Mouse (Mus musculus): ENCODE results near the gene Arhgap15. TPM values are rescaled to one million over a fixed set of nuclear protein-coding genes. Genes with fewer than 3 reads are reported as not detected.
"Not testable (repeated sequence)": the region's sequence is repeated elsewhere in the genome, so short reads cannot be mapped to it uniquely, and the experiment has no call there.

Gene Arhgap15
- polyA plus RNA-seq, 1 experiment from 2014 or later = 0.20 TPM

DNA sequence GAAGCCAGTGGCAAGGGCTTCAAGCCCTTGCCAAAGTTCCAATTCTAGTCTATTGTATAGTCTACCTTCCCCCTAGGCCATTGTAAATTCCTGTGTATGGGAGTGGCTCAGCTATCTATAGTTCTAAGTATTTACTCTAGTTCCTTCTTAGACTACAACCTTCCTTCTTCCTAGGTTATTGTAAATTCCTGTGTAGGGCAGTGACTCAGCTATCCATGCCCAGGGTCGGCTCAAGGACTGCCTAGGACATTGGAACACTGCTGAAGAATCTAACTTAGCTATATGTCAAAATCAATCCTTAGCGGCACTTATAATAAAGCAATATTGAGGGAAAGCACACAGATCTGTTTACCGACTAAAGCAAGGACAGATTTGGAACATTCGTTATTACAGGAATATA is 13.6 kb upstream of the Arhgap15 start:
- not testable (repeated sequence) for H3K9ac ChIP-seq (ENCODE audit: low read length); ATAC-seq (replicated peaks; ENCODE audit: low FRiP score); DNase-seq (ENCODE audit: low spot score); H3K4me1 ChIP-seq (replicated peaks; ENCODE audit: control insufficient read depth, insufficient read depth, low read length); H3K27me3 ChIP-seq (ENCODE audit: control insufficient read depth, insufficient read depth, low read length); H3K27ac ChIP-seq (ENCODE audit: low read depth, low read length); H3K36me3 ChIP-seq (ENCODE audit: control insufficient read depth, insufficient read depth, low read length); H3K9me3 ChIP-seq (ENCODE audit: control insufficient read depth, low read length); H3K4me2 ChIP-seq (ENCODE audit: low read depth, low read length, severe bottlenecking); H3K4me3 ChIP-seq (ENCODE audit: low read depth, low read length)
- 94% methylated on average over 4 of the region's 4 CpGs for WGBS

DNA sequence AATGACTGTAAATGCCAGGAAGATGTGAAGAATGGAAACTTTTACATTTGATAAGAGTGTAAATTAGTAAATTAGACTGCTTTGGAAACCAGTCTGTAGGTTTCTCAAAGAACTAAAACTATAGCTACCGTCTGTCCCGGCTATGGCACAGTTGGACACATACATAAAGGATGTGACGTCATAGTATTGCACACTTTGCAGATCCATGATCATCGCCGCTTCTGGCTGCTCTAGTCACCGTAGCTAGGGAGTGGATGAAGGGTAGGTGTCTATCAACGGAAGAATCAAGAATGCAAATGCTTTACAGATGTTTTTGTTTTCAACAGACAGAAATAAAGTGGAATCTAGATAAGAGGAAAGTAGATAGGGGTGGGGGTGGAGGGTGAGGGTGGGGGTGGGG is 11.1 kb upstream of the Arhgap15 start:
- no peak for DNase-seq (ENCODE audit: low spot score)
- ATAC-seq (replicated peaks; ENCODE audit: low FRiP score) = no peak
- Histone ChIP-seq H3K4me3 (ENCODE audit: low read depth, low read length) (no peak overlapping the region), H3K9me3 (ENCODE audit: control insufficient read depth, low read length) (no peaks in the 10 kb centered on the region), H3K27me3 (ENCODE audit: control insufficient read depth, insufficient read depth, low read length) (no peaks in the 10 kb centered on the region), H3K27ac (ENCODE audit: low read depth, low read length) (no peak overlapping the region), H3K4me1 (replicated peaks; ENCODE audit: control insufficient read depth, insufficient read depth, low read length) (no peaks in the 10 kb centered on the region), H3K36me3 (ENCODE audit: control insufficient read depth, insufficient read depth, low read length) (no peaks in the 10 kb centered on the region), H3K9ac (ENCODE audit: low read length) (no peak overlapping the region), H3K4me2 (ENCODE audit: low read depth, low read length, severe bottlenecking) (no peak overlapping the region)
- WGBS = 89% methylated on average over 7 of the region's 7 CpGs

DNA sequence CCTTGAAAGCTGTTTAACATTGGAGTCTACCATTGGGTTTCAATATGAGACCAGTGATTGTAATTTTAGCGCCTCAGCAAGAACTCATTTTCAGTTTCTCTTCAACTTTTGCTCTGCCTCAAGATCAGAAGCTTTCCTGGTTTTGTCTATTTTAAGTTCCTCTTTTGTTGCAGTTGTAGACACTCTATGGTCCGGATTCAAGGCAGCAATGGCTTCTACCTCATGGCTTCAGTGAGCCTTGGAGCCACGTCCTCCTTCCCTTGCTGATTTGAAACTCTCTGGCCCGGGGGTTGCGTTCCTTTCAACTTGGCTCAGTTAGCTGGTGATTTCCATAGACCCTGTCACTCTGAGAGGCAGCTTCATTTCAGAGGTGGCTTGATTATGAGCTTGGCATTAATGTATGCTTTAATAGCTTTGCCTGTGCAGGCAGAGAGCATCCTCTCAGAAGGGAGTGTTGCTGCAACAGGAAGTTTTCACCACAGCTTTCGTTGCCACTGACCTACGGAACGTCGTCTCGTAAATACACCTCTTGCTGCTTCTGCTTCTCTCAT is 10.0 kb upstream of the Arhgap15 start:
- ATAC-seq (replicated peaks; ENCODE audit: low FRiP score) (no peak), DNase-seq (ENCODE audit: low spot score) (no peak)
- no peak overlapping the region for H3K4me3 ChIP-seq (ENCODE audit: low read depth, low read length)
- H3K27me3 ChIP-seq (ENCODE audit: control insufficient read depth, insufficient read depth, low read length) = no peaks in the 10 kb centered on the region
- no peaks in the 10 kb centered on the region for H3K36me3 ChIP-seq (ENCODE audit: control insufficient read depth, insufficient read depth, low read length)
- H3K4me1 ChIP-seq (replicated peaks; ENCODE audit: control insufficient read depth, insufficient read depth, low read length) = no peaks in the 10 kb centered on the region
- H3K9me3 ChIP-seq (ENCODE audit: control insufficient read depth, low read length) = no peaks in the 10 kb centered on the region
- 94% methylated on average over 10 of the region's 10 CpGs for WGBS
- H3K9ac ChIP-seq (ENCODE audit: low read length) = no peak overlapping the region
- H3K4me2 ChIP-seq (ENCODE audit: low read depth, low read length, severe bottlenecking) = no peak overlapping the region
- H3K27ac ChIP-seq (ENCODE audit: low read depth, low read length) = no peak overlapping the region

DNA sequence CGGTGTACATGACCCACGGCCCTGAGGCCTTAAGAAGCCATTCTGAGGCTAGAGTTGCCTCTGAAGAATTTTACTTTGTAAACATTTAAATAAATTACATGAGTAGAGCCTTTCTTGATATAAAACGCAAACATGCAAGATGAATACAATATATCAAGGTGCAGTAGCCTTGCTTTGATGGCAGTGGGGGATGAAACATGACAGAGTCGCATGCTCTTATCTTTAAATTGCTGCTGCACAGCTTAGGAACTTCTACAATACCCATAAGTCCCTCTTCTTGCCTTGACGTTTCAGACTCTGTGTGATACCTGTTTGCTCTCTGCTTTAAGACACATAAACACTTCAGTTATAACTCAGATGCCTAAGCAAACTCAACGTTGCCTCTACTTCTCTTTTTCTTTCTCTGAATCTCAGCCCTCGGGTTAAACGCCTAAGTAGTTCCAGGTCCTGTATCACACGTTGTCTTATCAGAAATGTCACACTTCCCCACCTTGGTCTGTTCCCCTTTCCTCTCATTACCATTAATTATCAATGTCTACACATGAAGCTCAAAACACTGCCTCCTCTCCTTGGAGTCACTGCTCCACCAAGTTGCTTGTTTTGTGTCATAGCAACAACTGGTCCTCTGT is 9.3 kb upstream of the Arhgap15 start:
- no peak for DNase-seq (ENCODE audit: low spot score)
- Histone ChIP-seq H3K4me1 (replicated peaks; ENCODE audit: control insufficient read depth, insufficient read depth, low read length) (no peaks in the 10 kb centered on the region), H3K27me3 (ENCODE audit: control insufficient read depth, insufficient read depth, low read length) (no peaks in the 10 kb centered on the region), H3K4me3 (ENCODE audit: low read depth, low read length) (no peak overlapping the region), H3K27ac (ENCODE audit: low read depth, low read length) (no peak overlapping the region), H3K36me3 (ENCODE audit: control insufficient read depth, insufficient read depth, low read length) (no peaks in the 10 kb centered on the region), H3K9me3 (ENCODE audit: control insufficient read depth, low read length) (no peaks in the 10 kb centered on the region), H3K9ac (ENCODE audit: low read length) (no peak overlapping the region), H3K4me2 (ENCODE audit: low read depth, low read length, severe bottlenecking) (no peak overlapping the region)
- WGBS = 89% methylated on average over 9 of the region's 9 CpGs
- ATAC-seq (replicated peaks; ENCODE audit: low FRiP score) = no peak

DNA sequence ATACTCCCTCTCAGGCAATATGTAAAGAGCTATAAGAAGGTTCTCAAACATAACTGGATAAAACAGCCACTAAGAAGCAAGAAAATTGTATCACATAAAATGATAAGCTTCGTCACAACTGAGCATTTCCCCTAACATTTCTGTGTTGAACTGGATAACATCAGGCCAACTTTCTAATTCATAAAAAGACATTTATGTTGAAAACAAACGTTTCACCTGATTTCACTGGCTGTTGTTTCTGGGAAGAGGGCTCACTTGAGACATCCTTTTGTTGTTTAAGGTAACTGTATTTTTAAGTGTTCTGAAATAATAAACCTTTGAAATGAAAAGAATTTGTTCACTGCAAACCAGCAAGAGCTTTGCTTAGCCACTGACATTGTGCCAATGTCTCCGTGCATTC is 697 bp downstream of the Arhgap15 start:
- Histone ChIP-seq H3K27ac (ENCODE audit: low read depth, low read length) (no peak overlapping the region), H3K27me3 (ENCODE audit: control insufficient read depth, insufficient read depth, low read length) (no peaks in the 10 kb centered on the region), H3K9ac (ENCODE audit: low read length) (no peak overlapping the region), H3K4me3 (ENCODE audit: low read depth, low read length) (no peak overlapping the region), H3K36me3 (ENCODE audit: control insufficient read depth, insufficient read depth, low read length) (no peaks in the 10 kb centered on the region), H3K4me1 (replicated peaks; ENCODE audit: control insufficient read depth, insufficient read depth, low read length) (no peaks in the 10 kb centered on the region), H3K4me2 (ENCODE audit: low read depth, low read length, severe bottlenecking) (no peak overlapping the region), H3K9me3 (ENCODE audit: control insufficient read depth, low read length) (no peaks in the 10 kb centered on the region)
- no peak for DNase-seq (ENCODE audit: low spot score)
- no peak for ATAC-seq (replicated peaks; ENCODE audit: low FRiP score)
- WGBS = 85% methylated on average over 3 of the region's 3 CpGs

DNA sequence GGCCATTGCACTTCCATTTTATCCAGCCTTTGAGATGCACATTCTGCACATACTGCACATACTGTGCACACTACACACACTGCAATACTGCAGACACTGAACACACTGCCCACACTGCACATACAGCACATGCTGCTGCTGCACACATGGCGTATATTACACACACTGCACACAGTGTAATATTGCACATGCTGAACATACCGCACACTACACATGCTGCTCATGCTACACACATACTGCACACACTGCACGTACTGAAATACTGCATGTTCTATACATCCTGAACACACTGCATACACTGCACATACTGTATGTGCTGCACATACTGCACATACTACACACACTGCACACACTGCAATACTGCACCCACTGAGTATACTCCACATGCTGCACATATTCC is 7.3 kb downstream of the Arhgap15 start:
- no peak for DNase-seq (ENCODE audit: low spot score)
- no peak overlapping the region for H3K9ac ChIP-seq (ENCODE audit: low read length)
- H3K4me1 ChIP-seq (replicated peaks; ENCODE audit: control insufficient read depth, insufficient read depth, low read length) = no peaks in the 10 kb centered on the region
- no peak for ATAC-seq (replicated peaks; ENCODE audit: low FRiP score)
- H3K9me3 ChIP-seq (ENCODE audit: control insufficient read depth, low read length) = no peaks in the 10 kb centered on the region
- 95% methylated on average over 3 of the region's 3 CpGs for WGBS
- H3K4me3 ChIP-seq (ENCODE audit: low read depth, low read length) = no peak overlapping the region
- H3K27me3 ChIP-seq (ENCODE audit: control insufficient read depth, insufficient read depth, low read length) = no peaks in the 10 kb centered on the region
- no peaks in the 10 kb centered on the region for H3K36me3 ChIP-seq (ENCODE audit: control insufficient read depth, insufficient read depth, low read length)
- no peak overlapping the region for H3K27ac ChIP-seq (ENCODE audit: low read depth, low read length)
- H3K4me2 ChIP-seq (ENCODE audit: low read depth, low read length, severe bottlenecking) = no peak overlapping the region

DNA sequence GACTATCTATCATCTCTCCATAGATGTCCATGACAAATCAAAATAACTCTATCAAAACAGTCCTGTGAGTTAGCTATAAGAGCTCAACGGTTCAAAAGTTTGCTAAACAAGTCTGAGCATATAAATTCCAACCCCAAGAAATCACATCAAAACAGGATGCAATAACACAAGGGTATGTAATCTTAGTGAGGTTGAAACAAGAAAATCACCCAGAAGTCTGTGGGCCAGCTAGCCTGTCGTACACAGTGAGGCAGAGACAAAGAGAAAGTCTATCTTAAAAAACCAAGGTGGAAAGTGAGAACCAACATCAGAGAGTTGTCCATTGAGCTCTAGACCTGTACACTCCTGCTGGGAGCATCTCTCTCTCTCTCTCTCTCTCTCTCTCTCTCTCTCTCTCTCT is 8.0 kb downstream of the Arhgap15 start:
- Histone ChIP-seq H3K9ac (ENCODE audit: low read length) (no peak overlapping the region), H3K4me2 (ENCODE audit: low read depth, low read length, severe bottlenecking) (no peak overlapping the region), H3K36me3 (ENCODE audit: control insufficient read depth, insufficient read depth, low read length) (no peaks in the 10 kb centered on the region), H3K27ac (ENCODE audit: low read depth, low read length) (no peak overlapping the region), H3K9me3 (ENCODE audit: control insufficient read depth, low read length) (no peaks in the 10 kb centered on the region), H3K27me3 (ENCODE audit: control insufficient read depth, insufficient read depth, low read length) (no peaks in the 10 kb centered on the region), H3K4me1 (replicated peaks; ENCODE audit: control insufficient read depth, insufficient read depth, low read length) (no peaks in the 10 kb centered on the region), H3K4me3 (ENCODE audit: low read depth, low read length) (no peak overlapping the region)
- no peak for ATAC-seq (replicated peaks; ENCODE audit: low FRiP score)
- no peak for DNase-seq (ENCODE audit: low spot score)
- WGBS = 75% methylated on average over 2 of the region's 2 CpGs

DNA sequence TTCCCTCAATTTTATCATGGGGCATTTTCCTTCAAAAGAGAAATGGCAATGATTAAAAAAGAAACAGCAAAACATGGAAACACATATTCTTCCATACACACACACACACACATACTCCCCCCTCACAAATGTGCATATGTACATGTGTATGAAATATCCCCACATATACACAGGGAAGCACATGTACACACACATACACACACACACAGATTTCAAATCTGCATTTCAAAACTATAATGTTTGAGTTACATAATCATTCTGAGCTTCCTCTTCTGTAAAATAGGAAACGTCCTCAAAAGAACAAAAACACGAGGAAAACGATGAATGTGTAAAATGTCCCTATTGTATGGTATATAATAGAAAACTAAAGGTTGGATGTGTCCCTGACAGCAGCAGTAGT is 13.1 kb downstream of the Arhgap15 start:
- H3K36me3 ChIP-seq (ENCODE audit: control insufficient read depth, insufficient read depth, low read length) = no peaks in the 10 kb centered on the region
- H3K4me2 ChIP-seq (ENCODE audit: low read depth, low read length, severe bottlenecking) = no peak overlapping the region
- H3K27ac ChIP-seq (ENCODE audit: low read depth, low read length) = no peak overlapping the region
- no peaks in the 10 kb centered on the region for H3K4me1 ChIP-seq (replicated peaks; ENCODE audit: control insufficient read depth, insufficient read depth, low read length)
- no peak overlapping the region for H3K4me3 ChIP-seq (ENCODE audit: low read depth, low read length)
- WGBS = 85% methylated on average over 3 of the region's 3 CpGs
- H3K9ac ChIP-seq (ENCODE audit: low read length) = no peak overlapping the region
- H3K27me3 ChIP-seq (ENCODE audit: control insufficient read depth, insufficient read depth, low read length) = no peaks in the 10 kb centered on the region
- no peaks in the 10 kb centered on the region for H3K9me3 ChIP-seq (ENCODE audit: control insufficient read depth, low read length)
- DNase-seq (ENCODE audit: low spot score) = no peak
- ATAC-seq (replicated peaks; ENCODE audit: low FRiP score) = no peak

DNA sequence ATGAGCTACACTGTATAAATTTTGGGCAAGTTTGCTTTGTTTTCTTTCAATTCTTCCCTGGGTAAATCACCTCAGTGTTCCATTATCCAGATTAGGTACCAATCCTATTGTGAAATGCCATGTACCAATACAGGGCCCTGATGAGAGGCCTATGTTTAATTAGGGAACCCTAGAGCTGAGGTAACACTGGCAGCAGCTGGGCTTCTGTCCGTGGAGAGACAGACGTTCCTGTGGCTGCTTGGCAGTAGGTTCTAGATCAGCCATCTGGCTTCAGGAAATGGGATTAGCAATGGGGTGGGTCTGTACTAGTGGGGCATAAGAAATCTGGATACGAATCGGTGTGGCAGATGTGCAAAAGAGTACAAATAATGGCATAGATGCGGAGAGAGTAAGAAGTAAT is 14.7 kb downstream of the Arhgap15 start:
- DNase-seq (ENCODE audit: low spot score) (no peak), ATAC-seq (replicated peaks; ENCODE audit: low FRiP score) (no peak)
- H3K9ac ChIP-seq (ENCODE audit: low read length) = no peak overlapping the region
- no peaks in the 10 kb centered on the region for H3K4me1 ChIP-seq (replicated peaks; ENCODE audit: control insufficient read depth, insufficient read depth, low read length)
- H3K4me2 ChIP-seq (ENCODE audit: low read depth, low read length, severe bottlenecking) = no peak overlapping the region
- no peak overlapping the region for H3K4me3 ChIP-seq (ENCODE audit: low read depth, low read length)
- no peaks in the 10 kb centered on the region for H3K36me3 ChIP-seq (ENCODE audit: control insufficient read depth, insufficient read depth, low read length)
- 84% methylated on average over 5 of the region's 5 CpGs for WGBS
- no peak overlapping the region for H3K27ac ChIP-seq (ENCODE audit: low read depth, low read length)
- H3K27me3 ChIP-seq (ENCODE audit: control insufficient read depth, insufficient read depth, low read length) = no peaks in the 10 kb centered on the region
- H3K9me3 ChIP-seq (ENCODE audit: control insufficient read depth, low read length) = no peaks in the 10 kb centered on the region

Data from forebrain, embryonic 11.5 days (tissue).